Mouse (Mus musculus) C2C12 (cell line): ENCODE measurements around the gene Arhgap19. TPM values are rescaled to one million over a fixed set of nuclear protein-coding genes. Genes with fewer than 3 reads are reported as not detected.

Experiments used
- H3K27me3 ChIP-seq: one replicate; pipeline ENCODE4 v1.6.1; 2011; ENCODE audit not compliant: control insufficient read depth, insufficient read depth, insufficient read length
- H3K36me3 ChIP-seq: one replicate; pipeline ENCODE4 v1.6.1; 2011; ENCODE audit not compliant: control insufficient read depth, insufficient read depth
- H3K4me3 ChIP-seq: one replicate; pipeline ENCODE4 v1.5.1; 2011; ENCODE audit warnings: mild to moderate bottlenecking, control low read depth; ENCODE audit not compliant: poor library complexity, insufficient read depth, severe bottlenecking
- H3K79me2 ChIP-seq: one replicate; pipeline ENCODE4 v1.6.1; 2011; ENCODE audit not compliant: control insufficient read depth, insufficient read depth
- H3K79me3 ChIP-seq: one replicate; pipeline ENCODE4 v1.6.1; 2011; ENCODE audit warnings: low read depth, control low read depth
- H3ac ChIP-seq: one replicate; pipeline ENCODE3; 2011; ENCODE audit warnings: low read depth; ENCODE audit not compliant: control insufficient read depth, insufficient read length
- CEBPB ChIP-seq: IDR thresholded peaks from one replicate; pipeline ENCODE4 v1.6.1; 2011; ENCODE audit warnings: low read depth, mild to moderate bottlenecking, control low read depth, moderate library complexity
- CTCF ChIP-seq: IDR thresholded peaks from one replicate; pipeline ENCODE4 v1.5.1; 2011; ENCODE audit not compliant: control insufficient read depth, insufficient read depth, insufficient read length
- FOSL1 ChIP-seq: IDR thresholded peaks from one replicate; pipeline ENCODE4 v1.8.0; 2011; ENCODE audit warnings: mild to moderate bottlenecking, low read length; ENCODE audit not compliant: poor library complexity, insufficient read depth, severe bottlenecking
- MAX ChIP-seq: IDR thresholded peaks from one replicate; pipeline ENCODE4 v1.6.1; 2011; ENCODE audit warnings: mild to moderate bottlenecking, control low read depth
- MYOD1 ChIP-seq: IDR thresholded peaks from one replicate; pipeline ENCODE4 v1.6.1; 2011; ENCODE audit warnings: low read depth; ENCODE audit not compliant: control insufficient read depth, insufficient read length
- MYOG ChIP-seq: IDR thresholded peaks from one replicate; pipeline ENCODE4 v1.6.1; 2011; ENCODE audit not compliant: control insufficient read depth, insufficient read length; ENCODE audit errors: extremely low read depth
- USF1 ChIP-seq: IDR thresholded peaks from one replicate; pipeline ENCODE4 v1.6.1; 2011; ENCODE audit warnings: low read depth, mild to moderate bottlenecking, control low read depth, moderate library complexity
- polyA plus RNA-seq: library from polyadenylated mRNA; unstranded; fragments of >200 nt; fragmentation: generic; extraction: Trizol; gene quantifications from one replicate; pipeline ENCODE4 v1.2.1, GENCODE M21; 2012; ENCODE audit warnings: missing spikeins

Arhgap19 gene
- polyA plus RNA-seq, 1 experiment, result 8.9 TPM

- no peak overlapping the region for H3ac ChIP-seq
- H3K79me3 ChIP-seq, result no peaks in the 10 kb centered on the region
- TF ChIP-seq USF1 (no peak), CTCF (no peak), MYOD1 (no peak), MYOG (no peak), CEBPB (no peak), MAX (no peak), FOSL1 (no peak)
- H3K36me3 ChIP-seq, result no peaks in the 10 kb centered on the region
- no peak overlapping the region for H3K4me3 ChIP-seq
- H3K79me2 ChIP-seq, result no peaks in the 10 kb centered on the region
- peaks cover 53% of the 10 kb centered on the region for H3K27me3 ChIP-seq
These were observed 49.9 kb downstream of the Arhgap19 start for GRCm38 (mm10) chr19:41751906-41752305.

GRCm38 (mm10) chr19:41747436-41747835, 54.4 kb downstream of the Arhgap19 start:
- Histone ChIP-seq H3ac (no peak overlapping the region), H3K79me3 (no peaks in the 10 kb centered on the region), H3K27me3 (peaks cover 47% of the 10 kb centered on the region), H3K4me3 (no peak overlapping the region), H3K79me2 (no peaks in the 10 kb centered on the region), H3K36me3 (no peaks in the 10 kb centered on the region)
- TF ChIP-seq MAX (no peak), MYOD1 (no peak), USF1 (no peak), MYOG (no peak), FOSL1 (no peak), CEBPB (no peak), CTCF (no peak)

DNA sequence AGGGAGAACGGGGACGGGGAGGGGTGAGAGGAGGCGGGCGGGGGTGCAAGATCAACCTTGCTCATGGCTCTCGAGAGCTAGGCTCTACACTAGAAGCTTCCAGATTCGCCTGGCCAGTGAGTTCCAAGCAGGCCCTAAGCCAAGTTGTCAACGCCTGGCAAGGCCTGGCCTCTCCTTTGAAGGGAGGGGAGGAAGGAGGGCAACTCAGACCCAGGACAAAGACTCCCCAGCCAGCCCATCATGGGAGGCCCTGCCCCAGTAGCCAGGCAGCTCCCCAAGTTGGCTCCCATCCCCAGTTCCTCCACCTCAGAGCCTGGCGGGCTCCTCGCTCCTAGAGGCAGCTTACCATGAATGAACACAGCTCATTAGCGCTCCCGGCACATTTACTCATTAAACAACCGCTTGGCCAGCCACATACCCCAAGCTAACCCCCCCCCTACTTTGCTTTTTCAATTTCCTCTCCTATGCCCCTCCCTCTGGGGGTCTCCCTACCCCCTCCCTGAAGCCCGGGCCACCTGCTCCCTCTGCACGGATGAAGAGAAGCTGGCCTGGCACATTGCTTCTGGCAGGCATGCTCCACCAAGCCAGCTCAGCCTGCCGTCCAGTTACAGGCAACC, 55.8 kb downstream of the Arhgap19 start:
- peaks cover 47% of the 10 kb centered on the region for H3K27me3 ChIP-seq
- no peaks in the 10 kb centered on the region for H3K79me2 ChIP-seq
- H3K4me3 ChIP-seq, result no peak overlapping the region
- no peak overlapping the region for H3ac ChIP-seq
- TF ChIP-seq CEBPB (no peak), USF1 (no peak), MAX (no peak), FOSL1 (no peak), MYOG (no peak), CTCF (no peak), MYOD1 (no peak)
- H3K79me3 ChIP-seq, result no peaks in the 10 kb centered on the region
- no peaks in the 10 kb centered on the region for H3K36me3 ChIP-seq

GRCm38 (mm10) chr19:41743396-41743795, 58.5 kb downstream of the Arhgap19 start, which contains the start of gene Slit1:
Slit1 (minus strand) TSS chr19:41743665.
- H3K4me3 ChIP-seq, result no peak within 1 kb of the TSS
- TF ChIP-seq CEBPB, result no peak
- no peak for TF ChIP-seq FOSL1
- TF ChIP-seq MYOG, result no peak
- TF ChIP-seq MYOD1, result no peak
- no peak for TF ChIP-seq USF1
- no peak for TF ChIP-seq CTCF
- no peak for TF ChIP-seq MAX
- H3K79me3 ChIP-seq, result no peaks in the 10 kb centered on the region
- no peaks in the 10 kb centered on the region for H3K36me3 ChIP-seq
- H3ac ChIP-seq, result no peak within 1 kb of the TSS
- no peaks in the 10 kb centered on the region for H3K79me2 ChIP-seq
- peaks cover 67% of the 10 kb centered on the region for H3K27me3 ChIP-seq

DNA sequence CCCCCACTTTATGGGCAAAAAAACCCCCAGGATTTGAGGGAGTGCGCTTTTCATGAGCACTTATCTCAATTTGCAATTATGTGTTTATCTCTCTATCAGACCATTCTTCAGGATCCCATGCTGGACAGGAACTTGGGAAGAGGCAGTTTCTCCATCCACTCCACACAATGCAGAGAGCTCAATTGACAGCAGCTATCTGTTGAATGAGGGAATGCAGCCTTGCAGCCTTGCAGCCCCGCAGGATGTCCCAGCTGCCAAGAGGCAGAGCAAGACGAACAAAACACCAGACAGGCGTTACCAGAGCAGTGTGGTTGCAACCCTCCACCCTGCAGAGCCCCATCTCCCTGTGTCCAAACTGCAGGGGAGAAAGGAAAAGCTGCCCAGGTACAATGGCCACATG, 63.0 kb downstream of the Arhgap19 start:
- H3K36me3 ChIP-seq, result no peaks in the 10 kb centered on the region
- no peak overlapping the region for H3K4me3 ChIP-seq
- peaks cover 92% of the 10 kb centered on the region for H3K27me3 ChIP-seq
- no peaks in the 10 kb centered on the region for H3K79me2 ChIP-seq
- H3K79me3 ChIP-seq, result no peaks in the 10 kb centered on the region
- no peak overlapping the region for H3ac ChIP-seq
- no peak for TF ChIP-seq FOSL1
- TF ChIP-seq CTCF, result no peak
- TF ChIP-seq MAX, result no peak
- no peak for TF ChIP-seq USF1
- TF ChIP-seq MYOD1, result no peak
- TF ChIP-seq CEBPB, result no peak
- TF ChIP-seq MYOG, result no peak
